Mouse (Mus musculus): ENCODE measurements at regions not wholly inside any gene's neighbourhood (a gene's known extent, or its start where the extent isn't known, plus 50 kb on each side); places are given as distances from the start of the nearest gene placed in this dataset.
A peak's percentile ranks its signal among the peaks of the same experiment; 100 is the strongest.

DNA sequence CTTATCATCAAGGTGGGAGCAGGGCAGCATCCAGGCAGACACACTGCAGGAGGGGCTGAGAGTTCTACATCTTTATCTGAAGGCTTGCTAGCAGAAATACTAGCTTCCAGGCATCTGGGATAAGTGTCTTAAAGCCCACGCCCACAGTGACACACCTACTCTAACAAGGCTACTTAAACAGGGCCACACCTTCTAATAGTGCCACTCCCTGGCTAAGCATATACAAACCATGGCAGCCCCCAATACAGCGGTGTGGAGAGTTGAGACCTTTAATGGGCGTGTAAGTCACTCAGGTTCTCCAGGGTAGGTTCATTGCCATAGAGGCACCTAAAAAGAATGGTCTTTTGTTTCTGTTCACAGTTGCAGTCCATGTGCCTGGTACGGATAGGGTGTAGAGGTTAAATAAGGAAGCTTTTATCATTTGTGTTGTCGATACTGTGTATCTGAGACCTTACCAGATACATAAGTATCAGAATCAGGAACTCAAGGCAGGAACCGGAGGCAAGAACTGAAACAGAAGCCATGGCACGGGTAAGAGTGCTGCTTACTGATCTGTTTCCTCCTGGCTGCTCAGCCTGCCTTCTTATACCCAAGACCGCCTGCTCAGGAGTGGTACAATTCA, 69.0 kb upstream of the Atrnl1 start:
- no peak for DNase-seq

DNA sequence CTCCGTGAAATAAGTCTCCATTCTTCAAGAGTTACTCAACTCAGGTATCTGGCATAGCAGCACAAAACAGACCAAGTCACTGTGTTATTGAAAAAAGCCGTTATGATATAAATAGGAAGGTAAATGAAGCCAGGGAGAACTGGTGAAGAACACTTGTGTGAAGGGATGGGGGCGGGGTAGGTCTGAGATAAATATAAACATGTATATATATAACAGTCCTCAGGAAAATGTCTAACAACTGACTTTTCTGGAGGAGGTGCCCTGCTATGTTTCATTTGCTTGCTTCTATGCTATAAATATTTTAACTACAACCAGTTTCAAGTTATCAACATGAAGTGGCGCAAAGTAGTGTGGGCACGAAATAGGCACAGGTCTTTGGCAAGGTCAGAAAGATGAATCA, 68.3 kb upstream of the Atrnl1 start:
- no peak for DNase-seq

DNA sequence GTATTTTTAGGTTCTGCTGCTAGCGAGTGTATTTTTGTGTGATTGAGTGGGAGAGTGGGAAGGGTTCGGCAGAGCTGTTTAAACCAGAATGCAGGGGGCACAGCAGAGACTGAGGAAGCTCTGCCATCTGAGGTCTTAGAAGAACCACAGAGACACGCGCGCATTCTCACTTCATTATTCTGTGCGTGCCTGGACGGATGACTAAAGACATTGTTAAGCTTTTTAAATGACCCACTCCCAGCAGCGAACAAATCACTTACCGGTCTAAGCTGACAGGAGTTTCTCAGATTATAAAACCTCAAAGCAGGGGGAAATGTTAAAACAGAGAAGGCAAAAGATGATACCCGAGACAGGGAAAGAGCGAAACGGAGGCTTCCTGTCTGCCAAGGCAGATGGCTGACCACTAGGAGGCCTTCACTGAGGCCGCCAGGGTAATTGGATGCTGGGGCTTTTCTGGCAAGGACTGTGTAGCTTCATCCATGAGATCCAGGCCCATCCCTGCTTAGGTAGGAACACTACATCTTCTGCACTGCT, 67.1 kb upstream of the Atrnl1 start:
- DNase-seq: peak; percentile 64

DNA sequence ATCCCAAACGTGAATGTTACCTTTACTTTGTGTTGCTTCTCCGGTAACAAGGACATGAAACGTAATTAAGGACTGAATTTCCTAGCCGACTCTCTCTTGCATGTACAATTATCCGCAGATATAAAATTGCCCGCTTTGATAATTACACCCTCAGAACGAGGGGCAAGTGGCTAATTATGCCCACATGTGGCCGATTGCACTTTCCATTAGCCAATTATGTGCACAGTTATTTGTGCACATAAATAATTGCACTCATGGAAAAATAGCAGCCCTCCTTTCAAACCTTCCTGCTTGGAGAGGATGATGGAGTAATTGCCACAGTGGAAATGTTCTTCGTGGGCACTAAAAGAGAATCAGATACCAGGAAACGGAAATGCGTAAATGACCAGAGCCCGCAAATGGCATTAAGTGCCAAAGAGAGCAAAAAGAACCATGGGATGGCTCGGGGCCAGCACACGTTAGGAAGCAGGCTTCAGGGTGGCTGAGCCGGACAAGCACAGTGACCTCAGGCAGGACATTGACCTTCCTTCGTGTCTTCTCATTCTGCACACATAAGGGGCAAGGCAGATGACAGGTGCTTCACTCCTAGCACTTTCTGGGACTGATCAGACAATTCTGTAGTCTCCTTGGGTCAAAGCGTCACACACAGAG, 66.5 kb upstream of the Atrnl1 start:
- no peak for DNase-seq

DNA sequence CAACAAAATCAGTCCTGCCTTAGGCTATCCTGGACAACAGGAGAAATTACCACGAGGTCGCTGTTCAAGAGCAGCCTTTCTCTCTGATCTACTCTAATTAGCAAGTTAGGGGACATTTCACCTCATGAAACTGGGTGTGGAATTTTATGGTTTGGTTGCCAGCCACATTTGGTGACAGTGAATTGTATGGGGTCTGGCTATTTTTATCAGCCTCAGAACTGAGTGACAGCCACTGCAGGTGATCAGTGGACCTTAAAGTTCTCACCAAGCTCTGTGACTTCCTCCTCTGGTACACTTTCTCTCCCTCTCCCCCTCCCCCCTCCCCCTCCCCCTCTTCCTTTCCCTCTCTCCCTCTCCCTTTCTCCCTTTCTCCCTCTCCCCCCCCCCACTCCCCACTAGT, 65.8 kb upstream of the Atrnl1 start:
- DNase-seq: no peak

DNA sequence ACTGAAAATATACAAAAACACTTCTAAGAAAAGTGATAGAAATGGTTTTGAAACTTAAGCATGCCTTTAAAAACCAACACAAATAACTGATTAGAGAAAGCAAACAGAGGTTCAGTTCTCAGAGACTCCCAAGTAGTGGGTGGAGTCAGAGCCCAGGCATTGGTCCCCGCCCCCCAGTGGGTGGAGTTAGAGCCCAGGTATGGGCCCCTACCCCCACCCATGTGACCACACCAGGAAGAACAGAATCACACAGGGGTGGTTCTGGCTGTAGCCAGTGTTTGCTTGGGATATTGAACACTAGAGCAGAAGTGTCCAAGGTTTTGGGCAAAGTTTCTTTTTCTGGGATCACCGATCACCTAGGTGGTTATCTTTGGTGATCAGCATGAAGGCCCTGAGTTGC, 64.8 kb upstream of the Atrnl1 start:
- DNase-seq: no peak

DNA sequence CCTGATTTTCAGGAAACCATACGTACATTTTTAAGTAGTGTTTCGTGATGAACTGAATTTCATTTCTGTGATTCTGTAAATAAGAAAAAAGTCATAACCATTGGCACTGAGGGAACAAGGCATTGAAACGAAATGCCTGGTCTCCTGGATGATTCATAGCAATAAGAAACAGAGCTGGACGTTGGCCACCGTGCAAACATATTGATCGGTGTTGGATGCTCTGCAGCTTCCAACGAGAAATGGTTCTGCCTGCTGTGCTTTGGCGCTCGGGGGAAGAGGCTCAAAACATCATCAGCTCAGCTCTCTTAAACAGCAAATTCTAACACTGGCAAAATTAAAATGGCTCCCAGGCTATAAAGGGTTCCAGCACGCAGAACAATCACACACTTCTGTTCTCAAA, 64.3 kb upstream of the Atrnl1 start:
- peak; percentile 29 for DNase-seq

DNA sequence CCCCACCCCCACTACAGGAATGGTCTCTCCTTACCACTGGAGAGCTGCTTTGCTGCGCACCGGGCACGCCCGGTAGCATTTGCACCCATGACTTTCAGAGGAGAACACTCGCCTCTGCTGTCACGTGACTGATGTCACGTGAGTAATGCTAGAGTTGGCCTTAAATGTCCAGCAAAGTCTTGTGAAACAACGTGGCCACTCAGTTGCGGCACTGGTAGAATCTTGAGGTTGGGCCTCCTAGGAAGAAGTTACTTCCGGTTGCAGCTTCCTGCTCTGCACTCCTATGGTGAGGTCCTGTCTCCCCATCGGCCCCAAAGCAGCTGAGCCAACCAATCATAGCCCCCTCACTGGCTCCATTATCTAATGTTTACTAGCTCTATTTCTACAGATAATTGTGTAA, 62.7 kb upstream of the Atrnl1 start:
- no peak for DNase-seq

DNA sequence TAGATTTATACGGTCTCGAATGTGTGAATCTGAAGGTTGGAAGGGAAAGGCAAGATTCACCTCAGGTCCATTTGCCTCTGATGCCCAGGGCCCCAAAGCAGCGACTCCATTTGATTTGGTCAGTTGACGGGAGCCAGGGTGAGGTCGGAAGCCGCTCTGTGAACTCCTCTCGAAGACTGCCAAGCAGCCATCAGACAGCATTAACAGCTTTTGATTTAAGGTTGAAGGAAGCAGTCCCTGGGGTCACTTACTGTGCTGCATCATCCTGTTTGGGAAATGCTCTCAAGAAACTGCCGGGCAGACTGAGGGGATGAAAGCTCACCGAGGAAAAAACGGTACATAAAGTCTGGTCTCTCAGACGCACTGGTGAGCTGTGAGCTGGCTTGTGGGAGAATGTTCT, 62.2 kb upstream of the Atrnl1 start:
- DNase-seq: no peak

DNA sequence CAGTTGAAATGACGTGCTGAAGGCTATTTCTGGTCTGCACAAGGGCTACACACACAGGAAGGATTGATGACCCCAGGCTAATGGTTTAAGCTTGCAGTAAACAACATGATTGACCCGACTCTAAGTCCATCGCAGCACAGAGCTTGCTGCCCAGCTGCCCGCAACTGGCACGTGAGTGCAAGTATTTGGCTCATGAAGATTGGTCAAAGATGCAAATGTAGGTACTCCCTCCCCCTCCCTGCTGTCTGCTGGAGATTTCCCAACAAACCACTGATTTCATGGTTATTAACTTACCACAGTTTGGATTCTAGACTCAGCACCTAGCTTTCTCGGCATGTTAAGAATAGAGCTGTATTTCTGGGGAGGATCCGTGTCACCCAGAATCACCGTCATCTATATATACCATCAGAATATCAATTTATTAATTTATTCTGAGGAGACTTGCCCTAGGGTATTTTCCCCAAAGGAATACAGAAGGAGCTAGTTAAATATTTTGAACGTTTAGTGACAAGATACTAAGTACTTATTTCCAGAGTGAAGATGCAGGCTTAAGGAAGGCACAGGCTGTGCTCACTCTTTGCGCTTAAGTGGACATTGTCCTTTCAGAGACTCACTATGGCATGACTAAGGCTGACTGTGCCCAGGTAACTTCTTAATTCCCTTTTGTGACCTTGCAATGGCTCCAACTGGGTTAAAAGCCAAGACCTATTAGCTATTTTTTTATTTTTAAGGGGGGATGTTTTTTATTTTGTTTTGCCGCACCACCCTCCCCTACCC, 57.7 kb upstream of the Atrnl1 start:
- no peak for DNase-seq

DNA sequence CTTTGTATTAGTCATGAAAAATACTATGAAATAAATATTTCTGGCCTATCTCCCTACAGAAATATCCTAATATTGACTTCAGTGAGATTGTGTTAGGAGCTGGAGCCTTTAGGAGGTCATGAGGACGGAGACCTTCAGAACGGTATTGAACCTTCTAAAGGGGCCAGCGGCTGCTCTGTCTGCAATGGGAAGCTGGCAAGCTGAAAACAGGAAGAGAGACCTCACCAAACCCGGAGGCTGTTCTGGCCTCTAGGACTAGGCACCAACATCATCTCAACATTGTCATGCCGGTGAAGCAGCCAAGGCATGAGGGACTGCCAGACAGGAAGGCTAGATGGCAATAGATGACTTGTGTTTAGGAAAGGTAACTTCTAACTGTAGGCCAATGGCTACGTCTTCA, 56.7 kb upstream of the Atrnl1 start:
- DNase-seq: no peak

DNA sequence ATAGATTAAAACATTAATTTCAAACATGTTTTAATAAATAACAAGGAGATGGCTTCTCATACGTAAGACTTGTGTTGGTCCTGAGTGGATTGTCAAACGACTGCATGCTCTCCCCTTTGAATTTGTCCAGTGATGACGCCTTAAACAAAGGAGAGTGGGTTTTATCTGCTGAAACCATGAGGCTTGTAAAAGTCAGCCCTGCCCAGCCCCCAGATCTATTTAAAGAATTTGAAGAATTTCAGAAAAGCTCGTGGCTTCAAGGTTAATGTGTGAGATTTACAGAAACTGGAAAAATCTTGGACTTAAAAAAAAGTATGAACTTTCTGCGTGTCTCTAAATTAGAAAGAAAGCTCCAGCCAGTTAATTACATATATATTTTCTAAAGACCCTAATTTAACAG, 55.5 kb upstream of the Atrnl1 start:
- DNase-seq: no peak

DNA sequence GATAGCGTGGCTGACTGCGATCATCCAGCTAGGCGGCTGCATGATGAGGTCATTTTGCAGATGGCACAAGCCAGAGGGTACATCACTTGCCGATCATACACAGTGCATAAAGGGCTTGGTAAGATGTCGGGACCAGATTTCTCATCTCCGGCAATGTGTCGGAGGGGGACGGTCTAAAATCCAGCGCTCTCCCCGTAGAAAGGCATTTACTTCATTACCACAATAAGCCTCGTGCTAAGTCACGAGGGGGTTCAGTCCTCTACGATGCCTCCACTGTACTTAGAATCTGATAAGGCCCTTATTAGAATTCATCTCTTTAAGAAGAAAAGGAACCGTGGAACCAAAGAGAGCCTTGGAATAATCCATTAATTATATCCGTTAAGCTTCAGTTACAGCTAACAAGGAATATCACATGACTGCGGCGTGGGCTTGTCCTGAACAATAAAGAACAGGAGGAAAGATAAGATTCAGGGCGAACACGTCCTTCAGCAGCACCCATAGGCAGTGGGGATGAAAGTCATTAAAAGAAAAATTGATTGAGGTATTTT, 52.3 kb upstream of the Atrnl1 start:
- no peak for DNase-seq

DNA sequence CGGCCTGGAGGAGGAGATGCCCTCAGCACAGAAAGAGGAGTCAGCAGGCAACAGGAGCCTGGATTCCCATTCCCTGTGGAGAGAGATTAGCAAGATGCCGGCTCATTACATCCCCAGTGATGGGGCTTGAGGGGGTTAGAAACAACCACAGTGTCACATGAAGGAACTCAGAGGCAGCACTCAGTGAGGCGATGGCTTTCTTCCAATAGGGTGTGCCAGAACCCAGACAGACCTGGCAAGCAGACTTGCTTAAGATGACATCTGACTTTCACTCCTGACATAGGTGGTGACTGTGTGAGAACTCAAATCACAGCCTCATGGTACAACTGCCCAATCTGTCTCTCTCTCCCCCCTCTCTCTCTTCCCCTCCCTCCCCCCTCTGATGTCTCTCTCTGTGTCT, 50.1 kb upstream of the Atrnl1 start:
- no peak for DNase-seq
